Mouse (Mus musculus) liver, embryonic 16.5 days (tissue): ENCODE results near the gene Krtap19-1. TPM values are rescaled to one million over a fixed set of nuclear protein-coding genes. Genes with fewer than 3 reads are reported as not detected.

ENCODE experiments used
- ATAC-seq: fragments of 200-750 bp; cut with Nextera tagmentation; 2 replicates; pipeline ENCODE4 v1.8.0; 2017; ENCODE audit warnings: low read depth, mild to moderate bottlenecking, moderate number of reproducible peaks, moderate library complexity
- H3K27ac ChIP-seq: fragments of 300-500 bp; sonication (generic); 2 replicates; pipeline ENCODE4 v1.5.1; 2014; ENCODE audit warnings: mild to moderate bottlenecking, low read length
- H3K27me3 ChIP-seq: fragments of 300-500 bp; sonication (generic); 2 replicates; pipeline ENCODE4 v1.6.1; 2014; ENCODE audit warnings: low read depth, low read length, mixed read lengths; ENCODE audit not compliant: control insufficient read depth, insufficient read depth
- H3K36me3 ChIP-seq: fragments of 300-500 bp; sonication (generic); 2 replicates; pipeline ENCODE4 v1.6.1; 2014; ENCODE audit warnings: mild to moderate bottlenecking; ENCODE audit not compliant: control insufficient read depth, insufficient read depth
- H3K4me1 ChIP-seq: fragments of 300-500 bp; sonication (generic); 2 replicates; pipeline ENCODE4 v1.6.1; 2014; ENCODE audit warnings: low read depth, low read length, mixed read lengths; ENCODE audit not compliant: control insufficient read depth
- H3K4me2 ChIP-seq: fragments of 300-500 bp; sonication (generic); 2 replicates; pipeline ENCODE4 v1.6.1; 2014; ENCODE audit warnings: low read depth, low read length, mixed read lengths
- H3K4me3 ChIP-seq: fragments of 300-500 bp; sonication (generic); 2 replicates; pipeline ENCODE4 v1.5.1; 2014; ENCODE audit warnings: low read depth, mild to moderate bottlenecking, low read length
- H3K9ac ChIP-seq: fragments of 300-500 bp; sonication (generic); 2 replicates; pipeline ENCODE4 v1.6.1; 2014; ENCODE audit warnings: low read depth, low read length
- H3K9me3 ChIP-seq: fragments of 300-500 bp; sonication (generic); replicated peaks from 2 replicates; pipeline ENCODE4 v1.6.1; 2016; ENCODE audit warnings: low read length; ENCODE audit not compliant: control insufficient read depth
- WGBS: fragments of 180-500 bp; shearing (Covaris S2); extraction: QIAGEN DNeasy Blood & Tissue Kit; methylation state at CpG from one replicate; pipeline ENCODE4 v1.1.7; 2014; ENCODE audit not compliant: insufficient replicate concordance; 5-methylcytosine and 5-hydroxymethylcytosine counted together
- polyA plus RNA-seq: library from polyadenylated mRNA; unstranded; fragments of >200 nt; fragmentation: Nextera tagmentation; extraction: Ambion mirVana; gene quantifications from 2 replicates; pipeline ENCODE4 v1.2.1, GENCODE M21; 2015

Krtap19-1 gene
- not detected in 2 replicates for polyA plus RNA-seq

DNA sequence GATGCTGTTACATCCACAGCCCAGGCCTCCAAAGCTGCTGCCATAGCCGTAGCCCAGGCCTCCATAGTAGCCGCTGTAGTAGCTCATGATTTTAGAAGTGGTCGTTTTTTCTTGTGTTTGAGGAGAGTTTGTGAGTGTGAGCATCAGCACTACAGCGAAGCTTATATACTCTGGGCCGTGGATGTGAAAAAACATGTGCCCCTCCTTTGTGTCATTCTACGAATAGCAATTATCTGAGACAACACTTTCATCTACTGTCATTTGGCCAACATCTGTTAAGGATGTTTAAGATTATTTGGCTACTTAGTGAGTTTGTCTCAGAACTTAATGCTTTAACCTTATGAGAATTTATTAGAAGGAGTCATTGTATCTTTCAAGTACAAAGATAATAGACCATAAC is at the start of gene Krtap19-1:
Gene Krtap19-1, minus strand, starts transcription at position 101 of the 400 bp plus-strand sequence.
- Histone ChIP-seq H3K4me3 (no peak within 1 kb of the TSS), H3K27me3 (no peaks in the 10 kb centered on the region), H3K27ac (no peak within 1 kb of the TSS), H3K4me2 (no peak within 1 kb of the TSS), H3K9me3 (no peaks in the 10 kb centered on the region), H3K36me3 (no peaks in the 10 kb centered on the region), H3K4me1 (no peaks in the 10 kb centered on the region), H3K9ac (no peak within 1 kb of the TSS)
- ATAC-seq: no peak
- 68% methylated on average over 6 of the region's 6 CpGs for WGBS

DNA sequence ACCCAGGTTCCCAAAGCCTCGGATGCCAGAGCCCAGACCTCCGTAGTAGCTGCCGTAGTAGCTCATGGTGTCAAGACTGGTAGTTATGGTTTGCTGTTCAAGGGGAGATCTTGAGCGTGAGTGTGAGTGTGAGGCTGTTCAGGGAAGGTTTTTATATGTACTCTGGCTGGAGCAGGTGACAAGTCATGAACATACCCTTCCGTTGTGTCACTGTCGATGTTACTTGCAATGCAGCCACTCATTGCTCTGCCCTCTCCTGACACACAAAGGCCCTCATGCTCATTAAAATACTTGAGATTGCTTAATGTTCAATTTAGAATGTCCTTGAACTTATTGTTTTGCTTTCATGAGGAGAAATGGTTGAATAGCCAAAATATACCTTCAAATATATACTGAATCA is 27.1 kb upstream of the Krtap19-1 start, which contains the start of gene Krtap19-5:
Gene Krtap19-5, minus strand, starts transcription at position 101 of the 400 bp plus-strand sequence.
- H3K9me3 ChIP-seq: no peaks in the 10 kb centered on the region
- H3K9ac ChIP-seq: no peak within 1 kb of the TSS
- H3K27ac ChIP-seq: no peak within 1 kb of the TSS
- no peak within 1 kb of the TSS for H3K4me2 ChIP-seq
- H3K36me3 ChIP-seq: no peaks in the 10 kb centered on the region
- no peaks in the 10 kb centered on the region for H3K27me3 ChIP-seq
- 68% methylated on average over 6 of the region's 6 CpGs for WGBS
- ATAC-seq: no peak
- no peaks in the 10 kb centered on the region for H3K4me1 ChIP-seq
- no peak within 1 kb of the TSS for H3K4me3 ChIP-seq

DNA sequence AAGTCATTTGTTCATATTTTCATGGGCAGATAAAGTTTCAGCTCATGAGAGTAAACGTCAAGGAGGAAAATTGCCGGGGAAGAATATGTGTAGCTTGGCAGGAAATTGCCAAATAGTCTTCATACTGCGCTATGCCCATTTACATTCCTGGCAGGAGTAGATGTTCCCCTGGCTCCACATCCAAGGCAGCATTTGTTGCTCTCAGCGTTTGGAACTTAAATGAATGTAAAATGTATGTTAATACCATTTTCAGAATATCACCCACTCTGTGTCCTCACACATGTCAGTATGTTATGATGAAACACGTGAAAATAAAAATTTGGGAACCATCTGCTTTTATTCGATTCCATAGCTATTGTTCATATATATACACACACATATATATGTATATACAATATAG is 17.7 kb upstream of the Krtap19-1 start:
- 66% methylated on average over 6 of the region's 6 CpGs for WGBS
- Histone ChIP-seq H3K9me3 (no peaks in the 10 kb centered on the region), H3K4me1 (no peaks in the 10 kb centered on the region), H3K4me3 (no peak overlapping the region), H3K27me3 (no peaks in the 10 kb centered on the region), H3K4me2 (no peak overlapping the region), H3K36me3 (no peaks in the 10 kb centered on the region), H3K9ac (no peak overlapping the region), H3K27ac (no peak overlapping the region)
- no peak for ATAC-seq

DNA sequence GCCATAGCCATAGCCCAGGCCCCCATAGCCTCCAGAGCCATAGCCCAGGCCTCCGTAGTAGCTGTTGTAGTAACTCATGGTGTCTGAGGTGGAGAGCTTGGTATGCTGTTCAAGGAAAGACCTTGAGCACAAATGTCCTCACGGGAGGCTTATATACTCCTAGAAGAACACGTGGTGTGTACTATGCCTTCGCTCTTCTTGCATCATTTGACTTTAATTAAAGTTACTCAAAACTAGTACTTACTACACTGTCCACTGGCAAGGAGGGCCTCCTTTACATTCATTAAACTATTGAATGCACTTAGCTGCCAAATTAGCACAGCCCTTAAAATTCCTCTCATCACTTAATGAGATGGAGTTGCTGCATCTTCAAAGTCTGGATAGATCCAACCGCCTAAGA is 15.8 kb upstream of the Krtap19-1 start, which contains the start of gene Krtap19-4:
Gene Krtap19-4, minus strand, starts transcription at position 101 of the 400 bp plus-strand sequence.
- H3K4me1 ChIP-seq: no peaks in the 10 kb centered on the region
- H3K4me3 ChIP-seq: no peak within 1 kb of the TSS
- no peak within 1 kb of the TSS for H3K27ac ChIP-seq
- H3K4me2 ChIP-seq: no peak within 1 kb of the TSS
- ATAC-seq: no peak
- WGBS: 65% methylated on average over 5 of the region's 5 CpGs
- H3K9me3 ChIP-seq: no peaks in the 10 kb centered on the region
- H3K27me3 ChIP-seq: no peaks in the 10 kb centered on the region
- no peaks in the 10 kb centered on the region for H3K36me3 ChIP-seq
- H3K9ac ChIP-seq: no peak within 1 kb of the TSS

DNA sequence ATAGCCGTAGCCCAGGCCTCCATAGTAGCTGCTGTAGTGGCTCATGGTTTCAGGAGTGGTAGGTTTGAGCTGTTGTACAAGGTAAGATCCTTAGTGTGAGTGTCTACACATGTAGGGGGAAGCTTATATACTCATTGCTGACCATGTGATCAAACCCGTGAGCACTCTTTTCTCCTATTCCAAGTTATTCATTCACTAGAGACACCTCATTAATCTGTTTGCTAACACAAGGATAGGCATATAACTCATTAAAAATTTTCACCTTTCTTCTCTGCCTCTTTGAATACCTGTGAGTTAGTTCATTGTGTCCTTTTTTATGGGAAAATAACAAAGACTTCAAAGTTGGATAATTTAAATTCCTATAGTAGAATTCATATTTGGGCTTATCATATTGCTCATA is 8.7 kb upstream of the Krtap19-1 start, which contains the start of gene Krtap19-3:
Gene Krtap19-3, minus strand, starts transcription at position 101 of the 400 bp plus-strand sequence.
- no peaks in the 10 kb centered on the region for H3K27me3 ChIP-seq
- H3K4me2 ChIP-seq: no peak within 1 kb of the TSS
- no peaks in the 10 kb centered on the region for H3K36me3 ChIP-seq
- WGBS: 57% methylated on average over 2 of the region's 2 CpGs
- H3K4me3 ChIP-seq: no peak within 1 kb of the TSS
- no peak within 1 kb of the TSS for H3K9ac ChIP-seq
- H3K9me3 ChIP-seq: no peaks in the 10 kb centered on the region
- ATAC-seq: no peak
- H3K27ac ChIP-seq: no peak within 1 kb of the TSS
- H3K4me1 ChIP-seq: no peaks in the 10 kb centered on the region

DNA sequence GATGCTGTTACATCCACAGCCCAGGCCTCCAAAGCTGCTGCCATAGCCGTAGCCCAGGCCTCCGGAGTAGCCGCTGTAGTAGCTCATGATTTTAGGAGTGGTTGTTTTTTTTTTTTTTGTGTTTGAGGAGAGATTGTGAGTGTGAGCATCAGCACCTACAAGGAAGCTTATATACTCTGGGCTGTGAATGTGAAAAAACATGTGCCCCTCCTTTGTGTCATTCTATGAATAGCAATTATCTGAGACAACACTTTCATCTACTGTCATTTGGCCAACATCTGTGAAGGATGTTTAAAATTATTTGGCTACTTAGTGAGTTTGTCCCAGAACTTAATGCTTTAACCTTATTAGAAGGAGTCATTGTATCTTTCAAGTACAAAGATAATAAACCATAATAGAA is 5.0 kb upstream of the Krtap19-1 start, which contains the start of gene Krtap19-2:
Gene Krtap19-2, minus strand, starts transcription at position 101 of the 400 bp plus-strand sequence.
- no peaks in the 10 kb centered on the region for H3K4me1 ChIP-seq
- ATAC-seq: no peak
- no peak within 1 kb of the TSS for H3K27ac ChIP-seq
- no peak within 1 kb of the TSS for H3K4me2 ChIP-seq
- no peaks in the 10 kb centered on the region for H3K9me3 ChIP-seq
- H3K9ac ChIP-seq: no peak within 1 kb of the TSS
- no peak within 1 kb of the TSS for H3K4me3 ChIP-seq
- no peaks in the 10 kb centered on the region for H3K36me3 ChIP-seq
- no peaks in the 10 kb centered on the region for H3K27me3 ChIP-seq
- WGBS: 89% methylated on average over 3 of the region's 3 CpGs

DNA sequence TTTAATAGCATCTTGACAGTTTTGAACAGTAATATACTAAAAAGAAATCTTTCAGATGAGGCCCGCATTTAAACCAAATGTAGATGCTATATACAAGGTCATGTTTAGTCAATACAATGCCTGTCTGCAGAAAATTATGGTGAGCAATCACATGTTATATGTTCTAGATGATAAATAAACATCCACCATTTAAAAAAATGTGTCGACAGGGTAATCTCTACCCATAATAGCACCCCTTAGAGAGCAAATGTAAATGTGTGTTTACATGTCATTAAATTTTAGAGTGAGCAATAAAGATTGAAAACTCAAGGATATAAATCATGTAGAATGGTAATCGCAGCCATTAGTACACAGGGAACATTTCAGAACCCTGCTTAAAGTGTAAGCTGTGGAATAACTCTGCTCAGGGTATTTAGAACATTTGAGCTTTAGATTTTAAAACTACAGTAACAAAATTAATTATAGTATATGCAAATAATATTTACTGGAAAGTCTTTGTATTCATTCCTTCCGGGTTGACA is 4.3 kb downstream of the Krtap19-1 start:
- Histone ChIP-seq H3K4me3 (no peak overlapping the region), H3K4me1 (no peaks in the 10 kb centered on the region), H3K9me3 (no peaks in the 10 kb centered on the region), H3K4me2 (no peak overlapping the region), H3K9ac (no peak overlapping the region), H3K36me3 (no peaks in the 10 kb centered on the region), H3K27me3 (no peaks in the 10 kb centered on the region), H3K27ac (no peak overlapping the region)
- ATAC-seq: no peak
- 64% methylated on average over 4 of the region's 4 CpGs for WGBS

DNA sequence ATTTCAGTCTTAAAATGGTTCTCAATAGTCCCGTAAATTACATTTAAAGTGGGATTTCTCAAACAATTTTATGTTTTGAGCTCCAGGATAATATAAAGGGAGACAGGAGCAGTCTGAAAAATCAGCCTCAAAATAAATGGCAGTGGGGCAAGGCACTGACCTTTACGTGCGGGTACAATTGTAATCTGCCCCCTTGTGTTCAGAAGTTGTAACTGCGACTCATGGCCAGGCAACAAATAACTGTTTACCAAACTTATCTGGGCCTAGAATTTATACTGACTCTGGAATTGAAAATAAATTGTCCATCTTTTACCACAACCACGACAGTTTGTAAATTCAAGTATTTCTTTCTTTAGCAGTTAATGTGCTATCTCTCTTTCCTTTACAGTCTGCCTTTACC is 17.8 kb downstream of the Krtap19-1 start:
- H3K27ac ChIP-seq: no peak overlapping the region
- no peaks in the 10 kb centered on the region for H3K4me1 ChIP-seq
- WGBS: 14% methylated on average over 5 of the region's 5 CpGs
- H3K9me3 ChIP-seq: no peaks in the 10 kb centered on the region
- no peaks in the 10 kb centered on the region for H3K27me3 ChIP-seq
- H3K36me3 ChIP-seq: no peaks in the 10 kb centered on the region
- no peak overlapping the region for H3K4me2 ChIP-seq
- no peak for ATAC-seq
- no peak overlapping the region for H3K9ac ChIP-seq
- no peak overlapping the region for H3K4me3 ChIP-seq

DNA sequence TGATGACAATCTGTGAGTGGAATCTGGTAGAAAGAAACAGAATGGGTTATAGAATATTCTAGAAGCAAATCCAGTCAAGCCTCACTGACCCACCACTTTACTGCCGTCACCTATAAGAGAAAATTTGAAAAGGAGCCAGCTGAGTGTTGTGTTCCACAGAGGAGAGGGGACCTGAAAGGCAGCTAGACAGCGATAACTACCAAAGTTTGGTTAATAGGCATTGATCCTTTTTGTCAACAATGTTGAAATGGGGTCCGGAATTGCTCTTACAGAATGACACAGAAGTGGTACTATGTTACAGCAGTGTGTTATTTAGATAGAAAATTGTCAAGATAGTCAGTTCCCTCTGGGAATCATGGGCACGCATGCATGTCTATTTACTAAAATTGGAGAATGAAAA is 20.7 kb downstream of the Krtap19-1 start:
- Histone ChIP-seq H3K27ac (no peak overlapping the region), H3K36me3 (no peaks in the 10 kb centered on the region), H3K9me3 (no peaks in the 10 kb centered on the region), H3K4me1 (no peaks in the 10 kb centered on the region), H3K4me3 (no peak overlapping the region), H3K27me3 (no peaks in the 10 kb centered on the region), H3K9ac (no peak overlapping the region), H3K4me2 (no peak overlapping the region)
- 52% methylated on average over 4 of the region's 4 CpGs for WGBS
- peak; percentile 54 for ATAC-seq
